ENCODE assay signal across 8 mouse cellular contexts in genomic region chr10:79984195-79984816, GRCm38 (mm10). TPM values are rescaled to one million over a fixed set of nuclear protein-coding genes. Genes with fewer than 3 reads are reported as not detected.
DNase-seq lines count a peak whose midpoint lies in the region; ATAC-seq and TF ChIP-seq lines count a peak whose summit lies in the region.

TSS of gene Tmem259 (minus strand) at chr10:79984330.

- no peak for TF ChIP-seq EP300 in MEL (IDR thresholded peaks at IDR 0.05; ENCODE audit: low read depth in 1 of 2, low read length in 2 of 2)

- H3K79me2 ChIP-seq in MEL (ENCODE audit: control insufficient read depth, insufficient read depth, low read length, poor library complexity) = peaks cover 30% of the 10 kb centered on the region

- peak within 1 kb of the TSS; percentile 78 to 85 for H3K4me3 ChIP-seq in MEL (ENCODE audit: control insufficient read depth in 1 of 2, insufficient read depth in 1 of 2, low read depth in 2 of 2, low read length in 2 of 2)
- H3K4me3 ChIP-seq in forebrain, embryonic 15.5 days = peak within 1 kb of the TSS; percentile 80

- H3K9ac ChIP-seq in MEL (ENCODE audit: control insufficient read depth, low read depth, low read length, poor library complexity, severe bottlenecking) = peak within 1 kb of the TSS; percentile 85
- peak within 1 kb of the TSS; percentile 91 for H3K9ac ChIP-seq in forebrain, embryonic 15.5 days (replicated peaks)

- peaks cover 0 to 5% of the 10 kb centered on the region in 2 experiments; a peak in 2 of 4 replicates for H3K36me3 ChIP-seq in MEL (ENCODE audit: control insufficient read depth in 1 of 2, insufficient read depth in 2 of 2, low read length in 2 of 2)
- H3K36me3 ChIP-seq in forebrain, embryonic 15.5 days = no peaks in the 10 kb centered on the region; the same call in 1 of the 2 replicates

- intact Hi-C loops in heart, postnatal 14 days (cut with DNase I) = no loop called here

- TF ChIP-seq CTCF in MEL (IDR thresholded peaks at IDR 0.05 in 2 of 3, conservative IDR thresholded peaks at IDR 0.05 in 1 of 3; ENCODE audit: control insufficient read depth in 1 of 3, insufficient read depth in 1 of 3, low read depth in 2 of 3, low read length in 3 of 3, poor library complexity in 1 of 3, severe bottlenecking in 1 of 3) = peak; percentile 41 to 80 (median 70)

- H3K4me2 ChIP-seq in forebrain, embryonic 15.5 days (replicated peaks) = peak within 1 kb of the TSS; percentile 92

- peaks cover 0 to 14% of the 10 kb centered on the region in 2 experiments; a peak in 2 of 4 replicates for H3K4me1 ChIP-seq in MEL (ENCODE audit: control insufficient read depth in 1 of 2, insufficient read depth in 2 of 2, low read length in 2 of 2)
- peaks cover 58% of the 10 kb centered on the region for H3K4me1 ChIP-seq in forebrain, embryonic 15.5 days

- no peaks in the 10 kb centered on the region for H3K27me3 ChIP-seq in MEL (ENCODE audit: control insufficient read depth in 1 of 2, insufficient read depth in 2 of 2, low read length in 2 of 2)
- peaks cover 28% of the 10 kb centered on the region for H3K27me3 ChIP-seq in forebrain, embryonic 15.5 days

- under 1% methylated on average over 44 of the region's 49 CpGs for WGBS in forebrain, embryonic 15.5 days
- WGBS in large intestine, adult 2 months = under 1% methylated on average over 49 of the region's 49 CpGs

- no peak; a peak in 1 of 4 replicates for TF ChIP-seq POLR2A in MEL (IDR thresholded peaks at IDR 0.05; ENCODE audit: control insufficient read depth in 1 of 2, insufficient read depth in 1 of 2, low read depth in 1 of 2, low read length in 2 of 2, poor library complexity in 1 of 2)

- ATAC-seq in forebrain, embryonic 15.5 days (replicated peaks) = peak; percentile 82
- peak; percentile 43 for ATAC-seq in neutrophil, adult 5-6 weeks (ENCODE audit: extremely low read depth, insufficient number of reproducible peaks, low FRiP score, poor library complexity, severe bottlenecking)

- DNase-seq in MEL (ENCODE audit: low read depth, low spot score) = peak; percentile 96
- peak; percentile 83 for DNase-seq in cerebellum, adult 11 months
- peak; percentile 90 to 93 for DNase-seq in heart, postnatal 14 days
- DNase-seq in large intestine, adult 2 months (ENCODE audit: low read depth, low spot score) = no peak
- peak; percentile 87 to 88 for DNase-seq in lung, adult 18-20 months
- DNase-seq in testis, postnatal 14 days (ENCODE audit: low spot score) = peak; percentile 89

- peak; percentile 58 for TF ChIP-seq RAD21 in MEL (IDR thresholded peaks at IDR 0.05; ENCODE audit: low read depth, low read length)

- peak within 1 kb of the TSS; percentile 88 for H3K27ac ChIP-seq in MEL (ENCODE audit: control insufficient read depth, low read depth, low read length)
- H3K27ac ChIP-seq in forebrain, embryonic 15.5 days (replicated peaks) = peak within 1 kb of the TSS; percentile 97

- no peaks in the 10 kb centered on the region for H3K9me3 ChIP-seq in MEL (replicated peaks; ENCODE audit: insufficient read depth, low read length)
- no peaks in the 10 kb centered on the region for H3K9me3 ChIP-seq in forebrain, embryonic 15.5 days

TF ChIP-seq in MEL, 35 proteins besides CTCF, POLR2A, EP300 and RAD21:
- TF ChIP-seq HCFC1 (IDR thresholded peaks at IDR 0.05; ENCODE audit: low read depth, low read length) (peak; percentile 53; the same call in 1 of the 2 replicates), SMC3 (IDR thresholded peaks at IDR 0.05; ENCODE audit: low read depth, low read length) (peak; percentile 83), NELFE (IDR thresholded peaks at IDR 0.05; ENCODE audit: low read depth, low read length) (peak; percentile 17), KAT2A (conservative IDR thresholded peaks at IDR 0.05; ENCODE audit: low read depth, low read length) (no peak; the same call in 1 of the 2 replicates), USF2 (IDR thresholded peaks at IDR 0.05; ENCODE audit: borderline replicate concordance in 1 of 2, insufficient read depth in 1 of 2, low read depth in 1 of 2, low read length in 2 of 2) (no peak), POLR2AphosphoS2 (IDR thresholded peaks at IDR 0.05; ENCODE audit: low read length) (no peak), UBTF (IDR thresholded peaks at IDR 0.05; ENCODE audit: borderline replicate concordance, insufficient read depth, low read depth, low read length) (no peak), MXI1 (IDR thresholded peaks at IDR 0.05; ENCODE audit: low read depth, low read length) (peak; percentile 73; the same call in 1 of the 2 replicates), TAL1 (IDR thresholded peaks at IDR 0.05; ENCODE audit: low read length) (no peak), MAFK (IDR thresholded peaks at IDR 0.05; ENCODE audit: borderline replicate concordance, low read depth, low read length) (no peak), MAX (IDR thresholded peaks at IDR 0.05; ENCODE audit: low read length) (peak; percentile 50; the same call in 1 of the 2 replicates), ZKSCAN1 (IDR thresholded peaks at IDR 0.05; ENCODE audit: low read depth, low read length) (no peak), CHD1 (IDR thresholded peaks at IDR 0.05; ENCODE audit: low read depth, low read length) (no peak), MYB (IDR thresholded peaks at IDR 0.05; ENCODE audit: low read depth, low read length) (no peak), ZNF384 (IDR thresholded peaks at IDR 0.05; ENCODE audit: low read depth, low read length) (no peak), ETS1 (IDR thresholded peaks at IDR 0.05; ENCODE audit: low read depth, low read length) (peak; percentile 36; the same call in 1 of the 2 replicates), TBP (IDR thresholded peaks at IDR 0.05; ENCODE audit: low read depth, low read length) (peak; percentile 58; the same call in 1 of the 2 replicates), CHD2 (IDR thresholded peaks at IDR 0.05; ENCODE audit: low read length) (no peak), ZMIZ1 (IDR thresholded peaks at IDR 0.05; ENCODE audit: low read depth, low read length) (no peak), MAZ (IDR thresholded peaks at IDR 0.05; ENCODE audit: low read depth, low read length) (no peak), SIN3A (IDR thresholded peaks at IDR 0.05; ENCODE audit: low read length) (peak; percentile 74), MEF2A (IDR thresholded peaks at IDR 0.05; ENCODE audit: extremely low read depth, insufficient replicate concordance, low read depth, low read length, poor library complexity, severe bottlenecking) (no peak), E2F4 (IDR thresholded peaks at IDR 0.05; ENCODE audit: borderline replicate concordance, low read depth, low read length) (no peak), MYC (IDR thresholded peaks at IDR 0.05; ENCODE audit: low read depth, low read length) (peak; percentile 46; the same call in 1 of the 2 replicates), USF1 (IDR thresholded peaks at IDR 0.05; ENCODE audit: low read depth, low read length) (no peak), NRF1 (IDR thresholded peaks at IDR 0.05; ENCODE audit: insufficient read depth, low read depth, low read length, poor library complexity, severe bottlenecking) (peak; percentile 25; the same call in 1 of the 2 replicates), ELF1 (IDR thresholded peaks at IDR 0.05; ENCODE audit: low read depth, low read length) (0 out of 2 replicates have a peak, but pooled peaks have one; percentile 13), RCOR1 (IDR thresholded peaks at IDR 0.05; ENCODE audit: low read depth, low read length) (no peak), POLR2AphosphoS5 (IDR thresholded peaks at IDR 0.05; ENCODE audit: borderline replicate concordance, low read depth, low read length) (0 out of 2 replicates have a peak, but pooled peaks have one; percentile 25), BHLHE40 (IDR thresholded peaks at IDR 0.05; ENCODE audit: borderline replicate concordance, low read depth, low read length) (no peak), JUND (IDR thresholded peaks at IDR 0.05; ENCODE audit: low read depth, low read length) (no peak), ZC3H11A (IDR thresholded peaks at IDR 0.05; ENCODE audit: low read depth, low read length) (peak; percentile 59), GABPA (IDR thresholded peaks at IDR 0.05; ENCODE audit: low read depth, low read length) (no peak), GATA1 (IDR thresholded peaks at IDR 0.05; ENCODE audit: low read depth, low read length) (peak; percentile 56), TCF12 (IDR thresholded peaks at IDR 0.05; ENCODE audit: low read depth, low read length) (peak; percentile 4; the same call in 1 of the 2 replicates)

RNA-seq across cellular contexts. Expression of gene Tmem259, which starts in this region (rescaled TPM):
- total RNA-seq in MEL (2012; rRNA removed) = 58.2 and 62.0 TPM in 2 replicates
- polyA plus RNA-seq in MEL (2012; ENCODE audit: insufficient read depth in 1 of 2, insufficient read length in 2 of 2, low read depth in 1 of 2, low replicate concordance in 2 of 2, missing spikeins in 1 of 2) = 100 to 1,000 TPM in 1 of 2 experiments, not detected in 1; 150 TPM
- 21.7 and 23.1 TPM in 2 replicates for polyA plus RNA-seq in forebrain, embryonic 15.5 days (2015; fragmentation: Nextera tagmentation; extraction: Ambion mirVana)
- total RNA-seq in heart, postnatal 14 days (2021) = 100 to 1,000 TPM; 124 to 125 TPM
- 194 and 223 TPM in 2 replicates for polyA plus RNA-seq in large intestine, adult 2 months (2012; rRNA removed)
- 80.7 and 81.4 TPM in 2 replicates for total RNA-seq in neutrophil, adult 5-6 weeks (2017)
